Mouse (Mus musculus): ENCODE data around the gene Xrcc1. TPM values are rescaled to one million over a fixed set of nuclear protein-coding genes. Genes with fewer than 3 reads are reported as not detected.

The Xrcc1 gene
- polyA plus RNA-seq, 1 experiment from 2014 or later = 26.6 TPM

- Histone ChIP-seq H3K4me1 (replicated peaks; ENCODE audit: control insufficient read depth, insufficient read depth, low read length) (peaks cover 5% of the 10 kb centered on the region; the same call in 1 of the 2 replicates), H3K36me3 (ENCODE audit: control insufficient read depth, insufficient read depth) (peaks cover 29% of the 10 kb centered on the region), H3K27me3 (replicated peaks; ENCODE audit: control insufficient read depth, insufficient read depth, low read length) (no peaks in the 10 kb centered on the region), H3K4me2 (replicated peaks; ENCODE audit: low read depth) (peak overlapping the region; percentile 94), H3K9me3 (ENCODE audit: control insufficient read depth) (no peaks in the 10 kb centered on the region), H3K9ac (ENCODE audit: low read depth, low read length) (peak overlapping the region; percentile 80), H3K4me3 (ENCODE audit: low read depth, low read length) (peak overlapping the region; percentile 67), H3K27ac (ENCODE audit: low read depth, low read length) (peak overlapping the region; percentile 78)
- peak; percentile 54 for ATAC-seq
- TF ChIP-seq CTCF (IDR thresholded peaks at IDR 0.05; ENCODE audit: low read depth) = peak; percentile 94
- under 1% methylated on average over 43 of the region's 43 CpGs for WGBS
Measured at GRCm38 (mm10) chr7:24531211-24531971, 14.7 kb upstream of the Xrcc1 start.

- Histone ChIP-seq H3K4me1 (replicated peaks; ENCODE audit: control insufficient read depth, insufficient read depth, low read length) (peaks cover 5% of the 10 kb centered on the region; the same call in 1 of the 2 replicates), H3K9me3 (ENCODE audit: control insufficient read depth) (no peaks in the 10 kb centered on the region), H3K27ac (ENCODE audit: low read depth, low read length) (no peak overlapping the region), H3K4me2 (replicated peaks; ENCODE audit: low read depth) (no peak overlapping the region), H3K4me3 (ENCODE audit: low read depth, low read length) (no peak overlapping the region), H3K9ac (ENCODE audit: low read depth, low read length) (no peak overlapping the region), H3K27me3 (replicated peaks; ENCODE audit: control insufficient read depth, insufficient read depth, low read length) (no peaks in the 10 kb centered on the region), H3K36me3 (ENCODE audit: control insufficient read depth, insufficient read depth) (peaks cover 29% of the 10 kb centered on the region)
- 89% methylated on average over 28 of the region's 28 CpGs for WGBS
- no peak for TF ChIP-seq CTCF (IDR thresholded peaks at IDR 0.05; ENCODE audit: low read depth)
- no peak for ATAC-seq
Measured at GRCm38 (mm10) chr7:24533031-24533571, 13.0 kb upstream of the Xrcc1 start.

GRCm38 (mm10) chr7:24533806-24534205 lies 12.3 kb upstream of the Xrcc1 start:
- Histone ChIP-seq H3K36me3 (ENCODE audit: control insufficient read depth, insufficient read depth) (peaks cover 29% of the 10 kb centered on the region), H3K4me3 (ENCODE audit: low read depth, low read length) (no peak overlapping the region), H3K27me3 (replicated peaks; ENCODE audit: control insufficient read depth, insufficient read depth, low read length) (no peaks in the 10 kb centered on the region), H3K27ac (ENCODE audit: low read depth, low read length) (no peak overlapping the region), H3K4me1 (replicated peaks; ENCODE audit: control insufficient read depth, insufficient read depth, low read length) (peaks cover 5% of the 10 kb centered on the region; the same call in 1 of the 2 replicates), H3K4me2 (replicated peaks; ENCODE audit: low read depth) (no peak overlapping the region), H3K9ac (ENCODE audit: low read depth, low read length) (no peak overlapping the region), H3K9me3 (ENCODE audit: control insufficient read depth) (no peaks in the 10 kb centered on the region)
- TF ChIP-seq CTCF (IDR thresholded peaks at IDR 0.05; ENCODE audit: low read depth) = no peak
- 69% methylated on average over 42 of the region's 42 CpGs for WGBS
- ATAC-seq = no peak

GRCm38 (mm10) chr7:24534301-24534700 lies 11.8 kb upstream of the Xrcc1 start:
- no peak for ATAC-seq
- Histone ChIP-seq H3K9me3 (ENCODE audit: control insufficient read depth) (no peaks in the 10 kb centered on the region), H3K27me3 (replicated peaks; ENCODE audit: control insufficient read depth, insufficient read depth, low read length) (no peaks in the 10 kb centered on the region), H3K36me3 (ENCODE audit: control insufficient read depth, insufficient read depth) (peaks cover 29% of the 10 kb centered on the region), H3K27ac (ENCODE audit: low read depth, low read length) (no peak overlapping the region), H3K9ac (ENCODE audit: low read depth, low read length) (no peak overlapping the region), H3K4me1 (replicated peaks; ENCODE audit: control insufficient read depth, insufficient read depth, low read length) (peaks cover 5% of the 10 kb centered on the region; the same call in 1 of the 2 replicates), H3K4me2 (replicated peaks; ENCODE audit: low read depth) (no peak overlapping the region), H3K4me3 (ENCODE audit: low read depth, low read length) (no peak overlapping the region)
- no peak for TF ChIP-seq CTCF (IDR thresholded peaks at IDR 0.05; ENCODE audit: low read depth)
- WGBS = 64% methylated on average over 19 of the region's 19 CpGs

GRCm38 (mm10) chr7:24537081-24537480 lies 9.0 kb upstream of the Xrcc1 start:
- Histone ChIP-seq H3K27ac (ENCODE audit: low read depth, low read length) (no peak overlapping the region), H3K4me2 (replicated peaks; ENCODE audit: low read depth) (no peak overlapping the region), H3K4me3 (ENCODE audit: low read depth, low read length) (no peak overlapping the region), H3K36me3 (ENCODE audit: control insufficient read depth, insufficient read depth) (peaks cover 29% of the 10 kb centered on the region), H3K4me1 (replicated peaks; ENCODE audit: control insufficient read depth, insufficient read depth, low read length) (no peaks in the 10 kb centered on the region), H3K9ac (ENCODE audit: low read depth, low read length) (no peak overlapping the region), H3K27me3 (replicated peaks; ENCODE audit: control insufficient read depth, insufficient read depth, low read length) (no peaks in the 10 kb centered on the region), H3K9me3 (ENCODE audit: control insufficient read depth) (no peaks in the 10 kb centered on the region)
- 74% methylated on average over 4 of the region's 4 CpGs for WGBS
- TF ChIP-seq CTCF (IDR thresholded peaks at IDR 0.05; ENCODE audit: low read depth) = no peak
- ATAC-seq = no peak

GRCm38 (mm10) chr7:24537591-24537990 lies 8.5 kb upstream of the Xrcc1 start:
- no peak for ATAC-seq
- H3K4me2 ChIP-seq (replicated peaks; ENCODE audit: low read depth) = no peak overlapping the region
- 77% methylated on average over 5 of the region's 5 CpGs for WGBS

More at GRCm38 (mm10) chr7:24537591-24537990, 8.5 kb upstream of the Xrcc1 start:
- no peaks in the 10 kb centered on the region for H3K9me3 ChIP-seq (ENCODE audit: control insufficient read depth)
- no peak overlapping the region for H3K27ac ChIP-seq (ENCODE audit: low read depth, low read length)
- peaks cover 29% of the 10 kb centered on the region for H3K36me3 ChIP-seq (ENCODE audit: control insufficient read depth, insufficient read depth)
- H3K9ac ChIP-seq (ENCODE audit: low read depth, low read length) = no peak overlapping the region
- TF ChIP-seq CTCF (IDR thresholded peaks at IDR 0.05; ENCODE audit: low read depth) = no peak
- no peaks in the 10 kb centered on the region for H3K4me1 ChIP-seq (replicated peaks; ENCODE audit: control insufficient read depth, insufficient read depth, low read length)
- H3K4me3 ChIP-seq (ENCODE audit: low read depth, low read length) = no peak overlapping the region
- H3K27me3 ChIP-seq (replicated peaks; ENCODE audit: control insufficient read depth, insufficient read depth, low read length) = no peaks in the 10 kb centered on the region
